Mouse (Mus musculus): ENCODE results near the gene Syk. TPM values are rescaled to one million over a fixed set of nuclear protein-coding genes. Genes with fewer than 3 reads are reported as not detected.

The Syk gene
- polyA plus RNA-seq, 1 experiment from 2014 or later: 6.8 TPM

GRCm38 (mm10) chr13:52692311-52692710 lies 109.3 kb downstream of the Syk start:
- Histone ChIP-seq H3K27ac (ENCODE audit: low read depth) (no peak overlapping the region), H3K27me3 (ENCODE audit: insufficient read depth, low read length) (no peaks in the 10 kb centered on the region), H3K36me3 (replicated peaks; ENCODE audit: insufficient read depth, low read length) (no peaks in the 10 kb centered on the region), H3K9me3 (ENCODE audit: low read length) (no peaks in the 10 kb centered on the region), H3K4me1 (ENCODE audit: insufficient read depth) (peaks cover 4% of the 10 kb centered on the region; the same call in 1 of the 2 replicates), H3K9ac (replicated peaks) (no peak overlapping the region), H3K4me2 (ENCODE audit: low read depth, low read length) (no peak overlapping the region), H3K4me3 (ENCODE audit: low read depth, low read length) (no peak overlapping the region)
- no peak for DNase-seq
- no peak for ATAC-seq
- WGBS (ENCODE audit: insufficient replicate concordance): 67% methylated on average over 6 of the region's 6 CpGs
- TF ChIP-seq EP300 (IDR thresholded peaks at IDR 0.05; ENCODE audit: low read depth): no peak
- no peak for TF ChIP-seq CTCF (IDR thresholded peaks at IDR 0.05; ENCODE audit: low read depth)

- no peaks in the 10 kb centered on the region for H3K27me3 ChIP-seq (ENCODE audit: insufficient read depth, low read length)
- H3K4me3 ChIP-seq (ENCODE audit: low read depth, low read length): no peak overlapping the region
- no peaks in the 10 kb centered on the region for H3K9me3 ChIP-seq (ENCODE audit: low read length)
- WGBS (ENCODE audit: insufficient replicate concordance): 52% methylated on average over 6 of the region's 6 CpGs
- ATAC-seq: no peak
- no peak overlapping the region for H3K4me2 ChIP-seq (ENCODE audit: low read depth, low read length)
- DNase-seq: no peak
- H3K27ac ChIP-seq (ENCODE audit: low read depth): no peak overlapping the region
- H3K36me3 ChIP-seq (replicated peaks; ENCODE audit: insufficient read depth, low read length): no peaks in the 10 kb centered on the region
- peaks cover 4% of the 10 kb centered on the region; the same call in 1 of the 2 replicates for H3K4me1 ChIP-seq (ENCODE audit: insufficient read depth)
- no peak overlapping the region for H3K9ac ChIP-seq (replicated peaks)
- TF ChIP-seq EP300 (IDR thresholded peaks at IDR 0.05; ENCODE audit: low read depth) (no peak), CTCF (IDR thresholded peaks at IDR 0.05; ENCODE audit: low read depth) (no peak)
Measured at GRCm38 (mm10) chr13:52694857-52695256, 111.9 kb downstream of the Syk start.

Other genes with a start within 250 kb of the Syk start
- gene Diras2, start 51.9 kb upstream of the Syk start, polyA plus RNA-seq (2015; fragmentation: Nextera tagmentation; extraction: Ambion mirVana): 0.12 and 0.19 TPM in 2 replicates